Mouse (Mus musculus) cortical plate, adult 2 months (tissue): Measurements from ENCODE around the gene Sox15. TPM values are rescaled to one million over a fixed set of nuclear protein-coding genes. Genes with fewer than 3 reads are reported as not detected.
"Not testable (repeated sequence)": the region's sequence is repeated elsewhere in the genome, so short reads cannot be mapped to it uniquely, and the experiment has no call there.

Source experiments
- H3K27ac ChIP-seq: fragments of 200-500 bp; 2 replicates; pipeline ENCODE4 v1.5.1; 2012; ENCODE audit warnings: low read length, control low read depth, inconsistent platforms; ENCODE audit not compliant: insufficient read depth
- H3K4me1 ChIP-seq: fragments of 200-500 bp; 2 replicates; pipeline ENCODE4 v1.6.1; 2011; ENCODE audit warnings: low read length; ENCODE audit not compliant: control insufficient read depth, insufficient read depth
- H3K4me3 ChIP-seq: fragments of 200-500 bp; 2 replicates; pipeline ENCODE4 v1.5.1; 2011; ENCODE audit warnings: mild to moderate bottlenecking, low read length, control low read depth; ENCODE audit not compliant: insufficient read depth
- CTCF ChIP-seq: fragments of 200-500 bp; IDR thresholded peaks from 2 replicates; pipeline ENCODE4 v1.5.1; 2011; ENCODE audit warnings: mild to moderate bottlenecking, control low read depth, low read length; ENCODE audit not compliant: insufficient read depth; ENCODE audit errors: extremely low read depth
- POLR2A ChIP-seq: fragments of 200-500 bp; IDR thresholded peaks from 2 replicates; pipeline ENCODE4 v1.6.1; 2011; ENCODE audit warnings: mild to moderate bottlenecking, low read length, control low read depth; ENCODE audit not compliant: insufficient read depth; ENCODE audit errors: extremely low read depth
- polyA plus RNA-seq: library from polyadenylated mRNA; depleted of rRNA; stranded (reverse); fragments of >200 nt; gene quantifications from 2 replicates; pipeline ENCODE4 v1.2.3, GENCODE M21; 2012

The Sox15 gene
- polyA plus RNA-seq, 1 experiment = 0.25 TPM

GRCm38 (mm10) chr11:69616781-69617180 lies 38.3 kb upstream of the Sox15 start:
- no peak for TF ChIP-seq POLR2A
- no peak for TF ChIP-seq CTCF
- no peak overlapping the region for H3K4me3 ChIP-seq
- no peaks in the 10 kb centered on the region for H3K4me1 ChIP-seq
- H3K27ac ChIP-seq = no peak overlapping the region

- peaks cover 2% of the 10 kb centered on the region; the same call in 1 of the 2 replicates for H3K4me1 ChIP-seq
- H3K4me3 ChIP-seq = no peak within 1 kb of the TSS
- TF ChIP-seq CTCF (no peak), POLR2A (no peak)
- no peak within 1 kb of the TSS for H3K27ac ChIP-seq
Observed at GRCm38 (mm10) chr11:69617805-69618204, 37.3 kb upstream of the Sox15 start, which contains the start of gene Shbg. Shbg (minus strand) TSS chr11:69617905.

- H3K4me1 ChIP-seq = peaks cover 3% of the 10 kb centered on the region; the same call in 1 of the 2 replicates
- H3K27ac ChIP-seq = no peak overlapping the region
- no peak overlapping the region; the same call in 1 of the 2 replicates for H3K4me3 ChIP-seq
- TF ChIP-seq POLR2A = no peak
Observed at GRCm38 (mm10) chr11:69620394-69621081, 34.6 kb upstream of the Sox15 start.

- Histone ChIP-seq H3K27ac (0 out of 2 replicates have a peak within 1 kb of the TSS, but pooled peaks have one; percentile 43), H3K4me1 (peaks cover 3% of the 10 kb centered on the region; the same call in 1 of the 2 replicates), H3K4me3 (peak within 1 kb of the TSS; percentile 59)
- TF ChIP-seq POLR2A (peak; percentile 50; the same call in 1 of the 2 replicates), CTCF (no peak)
Observed at GRCm38 (mm10) chr11:69621571-69622268, 33.4 kb upstream of the Sox15 start, which contains the start of gene Sat2. Sat2 (plus strand) TSS chr11:69622024.

- Histone ChIP-seq H3K4me1 (peaks cover 3% of the 10 kb centered on the region; the same call in 1 of the 2 replicates), H3K27ac (no peak overlapping the region), H3K4me3 (peak overlapping the region; percentile 59)
- no peak for TF ChIP-seq CTCF
- TF ChIP-seq POLR2A = no peak
Observed at GRCm38 (mm10) chr11:69622406-69622805, 32.7 kb upstream of the Sox15 start.

- TF ChIP-seq CTCF (no peak), POLR2A (no peak)
- Histone ChIP-seq H3K4me1 (peaks cover 3% of the 10 kb centered on the region; the same call in 1 of the 2 replicates), H3K27ac (no peak overlapping the region), H3K4me3 (peak overlapping the region; percentile 59)
Observed at GRCm38 (mm10) chr11:69623006-69623405, 32.1 kb upstream of the Sox15 start.

- H3K4me3 ChIP-seq, H3K27ac ChIP-seq, H3K4me1 ChIP-seq: not testable (repeated sequence)
Observed at GRCm38 (mm10) chr11:69624339-69624738, 30.8 kb upstream of the Sox15 start.

- H3K27ac ChIP-seq = no peak overlapping the region
- no peaks in the 10 kb centered on the region for H3K4me1 ChIP-seq
- TF ChIP-seq CTCF (peak; percentile 97), POLR2A (no peak)
- H3K4me3 ChIP-seq = no peak overlapping the region
Observed at GRCm38 (mm10) chr11:69628286-69628685, 26.8 kb upstream of the Sox15 start.

GRCm38 (mm10) chr11:69629802-69630201 lies 25.3 kb upstream of the Sox15 start:
- Histone ChIP-seq H3K4me1 (peaks cover 1% of the 10 kb centered on the region; the same call in 1 of the 2 replicates), H3K4me3 (no peak overlapping the region), H3K27ac (no peak overlapping the region)
- TF ChIP-seq POLR2A (no peak), CTCF (no peak)

GRCm38 (mm10) chr11:69632284-69633089 lies 22.6 kb upstream of the Sox15 start, which contains the start of gene Fxr2:
Fxr2 (plus strand) TSS chr11:69632990.
- peak; percentile 54; the same call in 1 of the 2 replicates for TF ChIP-seq POLR2A
- TF ChIP-seq CTCF = peak; percentile 62
- peak within 1 kb of the TSS; percentile 30; the same call in 1 of the 2 replicates for H3K27ac ChIP-seq
- H3K4me1 ChIP-seq = peaks cover 1% of the 10 kb centered on the region; the same call in 1 of the 2 replicates
- peak within 1 kb of the TSS; percentile 96 for H3K4me3 ChIP-seq
